Mouse (Mus musculus) stomach, embryonic 14.5 days (tissue): ENCODE results near the gene Traip. TPM values are rescaled to one million over a fixed set of nuclear protein-coding genes. Genes with fewer than 3 reads are reported as not detected.

Experiments
- ATAC-seq: fragments of 200-750 bp; cut with Nextera tagmentation; 2 replicates; pipeline ENCODE4 v1.8.0; 2017; ENCODE audit warnings: low read depth, moderate TSS enrichment; ENCODE audit not compliant: insufficient number of reproducible peaks, insufficient read depth, low FRiP score
- H3K27ac ChIP-seq: fragments of 300-500 bp; sonication (generic); 2 replicates; pipeline ENCODE4 v1.5.1; 2014; ENCODE audit warnings: mild to moderate bottlenecking, low read length, moderate library complexity, mixed read lengths
- H3K27me3 ChIP-seq: fragments of 300-500 bp; sonication (generic); 2 replicates; pipeline ENCODE4 v1.6.1; 2014; ENCODE audit warnings: low read length, control low read depth, mixed read lengths; ENCODE audit not compliant: control insufficient read depth, insufficient read depth
- H3K36me3 ChIP-seq: fragments of 300-500 bp; sonication (generic); 2 replicates; pipeline ENCODE4 v1.6.1; 2014; ENCODE audit warnings: mild to moderate bottlenecking, control low read depth, low read length, moderate library complexity, mixed read lengths; ENCODE audit not compliant: control insufficient read depth, insufficient read depth
- H3K4me1 ChIP-seq: fragments of 300-500 bp; sonication (generic); 2 replicates; pipeline ENCODE4 v1.6.1; 2014; ENCODE audit warnings: low read length, control low read depth, mixed read lengths; ENCODE audit not compliant: control insufficient read depth, insufficient read depth
- H3K4me2 ChIP-seq: fragments of 300-500 bp; sonication (generic); replicated peaks from 2 replicates; pipeline ENCODE4 v1.6.1; 2014; ENCODE audit warnings: low read depth, low read length, control low read depth
- H3K4me3 ChIP-seq: fragments of 300-500 bp; sonication (generic); 2 replicates; pipeline ENCODE4 v1.5.1; 2014; ENCODE audit warnings: low read depth, low read length, control low read depth
- H3K9ac ChIP-seq: fragments of 300-500 bp; sonication (generic); replicated peaks from 2 replicates; pipeline ENCODE4 v1.6.1; 2014; ENCODE audit warnings: low read depth, mild to moderate bottlenecking, control low read depth, low read length, moderate library complexity, mixed read lengths
- H3K9me3 ChIP-seq: fragments of 300-500 bp; sonication (generic); 2 replicates; pipeline ENCODE4 v1.6.1; 2016; ENCODE audit warnings: low read depth, low read length, control low read depth; ENCODE audit not compliant: control insufficient read depth
- WGBS: fragments of 180-500 bp; shearing (Covaris S2); extraction: QIAGEN DNeasy Blood & Tissue Kit; methylation state at CpG from one replicate; pipeline ENCODE4 v1.1.7; 2014; 5-methylcytosine and 5-hydroxymethylcytosine counted together
- polyA plus RNA-seq: library from polyadenylated mRNA; unstranded; fragments of >200 nt; fragmentation: Nextera tagmentation; extraction: Ambion mirVana; gene quantifications from 2 replicates; pipeline ENCODE4 v1.2.1, GENCODE M21; 2014

The Traip gene
- polyA plus RNA-seq, 1 experiment from 2014 or later: 18.9 TPM

GRCm38 (mm10) chr9:107993013-107993412 lies 43.1 kb downstream of the Traip start:
- Histone ChIP-seq H3K27ac (no peak overlapping the region), H3K9me3 (no peaks in the 10 kb centered on the region), H3K4me3 (no peak overlapping the region), H3K36me3 (no peaks in the 10 kb centered on the region), H3K9ac (no peak overlapping the region), H3K27me3 (no peaks in the 10 kb centered on the region), H3K4me2 (no peak overlapping the region), H3K4me1 (no peaks in the 10 kb centered on the region)
- 88% methylated on average over 11 of the region's 11 CpGs for WGBS
- no peak for ATAC-seq

- H3K9me3 ChIP-seq: no peaks in the 10 kb centered on the region
- no peaks in the 10 kb centered on the region for H3K36me3 ChIP-seq
- no peak overlapping the region for H3K4me3 ChIP-seq
- H3K4me1 ChIP-seq: no peaks in the 10 kb centered on the region
- WGBS: 51% methylated on average over 2 of the region's 2 CpGs
- no peaks in the 10 kb centered on the region for H3K27me3 ChIP-seq
- H3K4me2 ChIP-seq: no peak overlapping the region
- H3K27ac ChIP-seq: no peak overlapping the region
- H3K9ac ChIP-seq: no peak overlapping the region
- ATAC-seq: no peak
These were observed 44.5 kb downstream of the Traip start for GRCm38 (mm10) chr9:107994464-107994863.

- no peak for ATAC-seq
- Histone ChIP-seq H3K9ac (no peak overlapping the region), H3K4me3 (no peak overlapping the region), H3K27me3 (no peaks in the 10 kb centered on the region), H3K9me3 (no peaks in the 10 kb centered on the region), H3K27ac (no peak overlapping the region), H3K4me2 (no peak overlapping the region), H3K4me1 (no peaks in the 10 kb centered on the region), H3K36me3 (no peaks in the 10 kb centered on the region)
- WGBS: 93% methylated on average over 21 of the region's 21 CpGs
These were observed 45.6 kb downstream of the Traip start for GRCm38 (mm10) chr9:107995513-107995912.

- ATAC-seq: no peak
- H3K36me3 ChIP-seq: no peaks in the 10 kb centered on the region
- H3K9ac ChIP-seq: no peak within 1 kb of the TSS
- no peak within 1 kb of the TSS for H3K4me3 ChIP-seq
- WGBS: 88% methylated on average over 5 of the region's 5 CpGs
- no peaks in the 10 kb centered on the region for H3K4me1 ChIP-seq
- H3K27ac ChIP-seq: no peak within 1 kb of the TSS
- H3K4me2 ChIP-seq: no peak within 1 kb of the TSS
- H3K27me3 ChIP-seq: no peaks in the 10 kb centered on the region
- no peaks in the 10 kb centered on the region for H3K9me3 ChIP-seq
These were observed 46.1 kb downstream of the Traip start, which contains the start of gene Gm20662 for GRCm38 (mm10) chr9:107996049-107996448. Gm20662 (plus strand) TSS chr9:107996349.

GRCm38 (mm10) chr9:108001922-108002770 lies 52.2 kb downstream of the Traip start, which contains the start of gene Ip6k1:
Ip6k1 (plus strand) TSS chr9:108002501.
- no peaks in the 10 kb centered on the region for H3K36me3 ChIP-seq
- peak within 1 kb of the TSS; percentile 94 for H3K4me3 ChIP-seq
- ATAC-seq: peak; percentile 99
- H3K9me3 ChIP-seq: no peaks in the 10 kb centered on the region
- under 1% methylated on average over 51 of the region's 51 CpGs for WGBS
- peak within 1 kb of the TSS; percentile 83 for H3K4me2 ChIP-seq
- peak within 1 kb of the TSS; percentile 89 for H3K9ac ChIP-seq
- H3K27ac ChIP-seq: peak within 1 kb of the TSS; percentile 87
- no peaks in the 10 kb centered on the region for H3K27me3 ChIP-seq
- peaks cover 15% of the 10 kb centered on the region for H3K4me1 ChIP-seq

GRCm38 (mm10) chr9:108002778-108003530 lies 53.0 kb downstream of the Traip start:
- Histone ChIP-seq H3K27me3 (no peaks in the 10 kb centered on the region), H3K27ac (peak overlapping the region; percentile 87), H3K9ac (peak overlapping the region; percentile 89), H3K9me3 (no peaks in the 10 kb centered on the region), H3K36me3 (no peaks in the 10 kb centered on the region), H3K4me2 (peak overlapping the region; percentile 83), H3K4me3 (peak overlapping the region; percentile 94), H3K4me1 (peaks cover 15% of the 10 kb centered on the region)
- WGBS: under 1% methylated on average over 50 of the region's 50 CpGs
- ATAC-seq: no peak; the same call in 1 of the 2 replicates

- 13% methylated on average over 8 of the region's 8 CpGs for WGBS
- peak overlapping the region; percentile 87; the same call in 1 of the 2 replicates for H3K27ac ChIP-seq
- peak overlapping the region; percentile 94 for H3K4me3 ChIP-seq
- no peak for ATAC-seq
- peak overlapping the region; percentile 89; the same call in 1 of the 2 replicates for H3K9ac ChIP-seq
- H3K4me2 ChIP-seq: peak overlapping the region; percentile 83
- H3K4me1 ChIP-seq: peaks cover 15% of the 10 kb centered on the region
- no peaks in the 10 kb centered on the region for H3K9me3 ChIP-seq
- H3K27me3 ChIP-seq: no peaks in the 10 kb centered on the region
- no peaks in the 10 kb centered on the region for H3K36me3 ChIP-seq
These were observed 53.6 kb downstream of the Traip start for GRCm38 (mm10) chr9:108003531-108003890.

GRCm38 (mm10) chr9:108008041-108008440 lies 58.1 kb downstream of the Traip start:
- no peak overlapping the region for H3K27ac ChIP-seq
- H3K4me3 ChIP-seq: no peak overlapping the region
- H3K9ac ChIP-seq: no peak overlapping the region
- no peaks in the 10 kb centered on the region for H3K9me3 ChIP-seq
- H3K27me3 ChIP-seq: no peaks in the 10 kb centered on the region
- no peak for ATAC-seq
- H3K4me2 ChIP-seq: no peak overlapping the region
- H3K36me3 ChIP-seq: no peaks in the 10 kb centered on the region
- peaks cover 10% of the 10 kb centered on the region for H3K4me1 ChIP-seq
- 80% methylated on average over 5 of the region's 5 CpGs for WGBS
